Mouse (Mus musculus) MN1 (cell line): ENCODE measurements around the gene Slc16a3.

Experiments used
- DNase-seq: peaks from one replicate; pipeline ENCODE4 v3.0.0-alpha.2; 2016; ENCODE audit warnings: low spot score

Slc16a3 gene

GRCm38 (mm10) chr11:120948861-120949851 is 876 bp downstream of the Slc16a3 start:
- peak; percentile 56 for DNase-seq

- no peak for DNase-seq
These were observed 1.6 kb downstream of the Slc16a3 start for GRCm38 (mm10) chr11:120949863-120950262.

DNA sequence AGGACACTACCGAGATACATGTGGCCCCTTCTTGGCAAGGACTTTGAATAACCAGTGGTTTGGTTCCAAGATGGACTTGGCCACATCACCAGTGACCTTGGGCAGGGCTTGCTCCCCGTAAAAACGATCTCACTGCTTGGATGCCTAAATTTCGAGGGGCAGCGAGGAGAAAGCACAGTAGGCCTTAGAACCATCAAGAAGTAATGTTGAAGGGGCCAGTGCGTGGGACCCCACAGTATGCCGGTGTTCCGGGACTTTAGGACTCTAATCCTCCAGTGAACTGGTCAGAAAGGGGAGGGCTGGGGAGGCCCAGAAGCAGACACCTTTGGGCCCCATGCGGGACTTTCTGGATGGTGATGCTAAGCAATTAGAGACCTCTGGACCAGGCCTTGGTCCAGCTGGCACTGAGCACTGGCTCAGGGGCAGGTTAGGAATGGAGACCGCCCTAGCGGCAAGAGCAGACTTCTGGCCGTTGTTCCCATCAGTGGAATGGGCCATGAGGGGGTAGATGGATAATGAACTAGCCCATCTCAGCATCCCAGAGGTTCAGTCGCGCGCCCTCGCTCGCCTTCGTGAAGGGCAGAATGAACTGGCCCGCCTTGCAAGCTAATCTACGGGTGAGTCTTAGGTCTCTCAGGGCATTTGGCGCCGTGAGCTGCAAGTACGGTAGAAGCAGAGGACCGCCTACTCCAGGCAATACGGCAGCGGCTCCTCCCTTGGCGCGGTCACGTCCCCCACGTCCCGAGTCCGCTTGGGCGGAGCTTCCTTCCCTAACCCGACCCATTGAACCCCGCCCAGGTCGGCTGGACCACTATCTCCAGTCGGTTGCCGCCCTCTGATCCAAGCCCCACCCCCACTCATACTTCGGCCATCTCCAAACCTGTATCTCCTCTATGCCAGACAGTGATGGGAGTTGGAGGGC is 2.3 kb downstream of the Slc16a3 start:
- DNase-seq: peak; percentile 97

- peak; percentile 43 for DNase-seq
These were observed 3.0 kb downstream of the Slc16a3 start for GRCm38 (mm10) chr11:120951237-120951636.

GRCm38 (mm10) chr11:120951731-120952730 is 3.8 kb downstream of the Slc16a3 start:
- peak; percentile 65 for DNase-seq

DNA sequence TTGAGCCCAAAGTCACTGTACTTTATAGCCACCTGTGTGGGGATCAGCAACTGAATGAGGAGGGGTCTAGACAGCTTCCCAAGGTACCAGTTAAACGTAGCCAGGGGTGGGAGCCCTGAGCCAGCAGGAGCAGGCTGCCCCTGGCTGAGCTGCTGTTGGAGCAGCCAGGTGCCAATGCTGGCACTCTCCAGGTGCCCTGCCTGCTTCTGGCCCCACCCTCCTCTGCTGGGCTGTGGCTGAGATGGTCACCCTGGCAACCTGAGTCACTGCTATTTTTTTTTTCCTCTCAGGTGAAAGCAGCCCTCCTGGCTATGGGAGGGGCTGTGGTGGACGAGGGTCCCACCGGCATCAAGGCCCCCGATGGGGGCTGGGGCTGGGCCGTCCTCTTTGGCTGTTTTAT is 6.7 kb downstream of the Slc16a3 start:
- no peak for DNase-seq

DNA sequence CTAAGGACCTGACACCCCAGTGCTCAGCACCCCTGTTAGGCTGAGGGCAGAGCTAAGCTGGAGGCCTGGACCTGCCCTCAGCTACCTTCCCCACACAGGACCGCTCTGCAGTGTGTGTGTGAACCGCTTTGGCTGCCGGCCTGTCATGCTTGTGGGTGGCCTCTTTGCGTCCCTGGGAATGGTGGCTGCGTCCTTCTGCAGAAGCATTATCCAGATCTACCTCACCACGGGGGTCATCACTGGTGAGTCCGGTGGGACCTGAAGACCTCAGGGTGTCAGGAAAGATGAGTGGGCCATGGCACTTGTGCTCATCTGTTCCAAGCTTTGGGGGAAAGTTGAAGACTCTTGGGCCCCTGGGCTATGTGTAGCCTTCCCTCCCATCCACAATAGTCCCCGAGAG is 7.4 kb downstream of the Slc16a3 start:
- DNase-seq: no peak

GRCm38 (mm10) chr11:120957052-120957451 is 8.8 kb downstream of the Slc16a3 start:
- no peak for DNase-seq

- no peak for DNase-seq
These were observed 9.5 kb downstream of the Slc16a3 start for GRCm38 (mm10) chr11:120957731-120958257.

- DNase-seq: no peak
These were observed 10.8 kb downstream of the Slc16a3 start for GRCm38 (mm10) chr11:120959066-120959465.

DNA sequence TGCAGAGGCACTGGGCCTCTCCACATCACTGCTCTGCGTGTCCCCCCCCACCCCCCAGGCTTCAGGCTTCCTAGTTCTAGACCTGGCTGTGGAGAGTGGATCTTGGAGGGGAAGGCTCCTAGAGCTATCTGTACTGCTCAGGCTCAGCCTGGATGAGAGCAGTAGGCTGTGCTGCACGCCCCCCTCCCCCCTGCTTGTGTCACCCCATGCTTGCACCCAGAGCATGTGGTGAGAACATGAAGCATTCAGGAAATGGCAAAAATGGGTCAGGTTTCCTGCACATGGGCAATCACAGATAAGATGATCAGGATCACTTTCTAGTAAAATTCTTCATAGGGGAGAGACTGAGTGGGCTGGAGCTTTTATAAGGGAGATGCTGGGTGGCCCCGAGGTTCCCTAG is 11.3 kb downstream of the Slc16a3 start:
- no peak for DNase-seq

GRCm38 (mm10) chr11:120960248-120960647 is 12.0 kb downstream of the Slc16a3 start:
- DNase-seq: no peak

DNA sequence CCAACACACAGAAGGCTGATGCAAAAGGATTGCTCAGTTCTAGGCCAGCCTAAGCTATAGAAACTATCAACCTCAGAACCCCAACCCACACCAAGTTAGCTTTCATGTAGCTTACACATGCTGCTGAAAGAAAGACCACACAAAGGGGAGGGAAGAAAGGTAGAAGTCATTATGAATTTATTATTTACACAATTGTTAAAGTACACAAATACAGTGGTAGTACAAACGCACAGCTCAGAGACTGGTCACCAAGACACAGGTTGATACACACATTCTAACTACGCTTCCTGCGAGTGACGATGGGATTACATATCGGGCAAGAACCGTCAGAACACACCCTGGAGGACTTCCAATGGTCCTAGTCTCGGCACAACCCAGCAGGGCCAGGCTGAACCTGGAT is 13.3 kb downstream of the Slc16a3 start:
- DNase-seq: no peak

GRCm38 (mm10) chr11:120962050-120962771 is 13.9 kb downstream of the Slc16a3 start:
- DNase-seq: no peak

GRCm38 (mm10) chr11:120962909-120963308 is 14.6 kb downstream of the Slc16a3 start:
- no peak for DNase-seq

GRCm38 (mm10) chr11:120964195-120965157 is 16.2 kb downstream of the Slc16a3 start:
- no peak for DNase-seq

GRCm38 (mm10) chr11:120965587-120965986 is 17.3 kb downstream of the Slc16a3 start:
- no peak for DNase-seq

- DNase-seq: no peak
These were observed 21.5 kb downstream of the Slc16a3 start for GRCm38 (mm10) chr11:120969742-120970141.

DNA sequence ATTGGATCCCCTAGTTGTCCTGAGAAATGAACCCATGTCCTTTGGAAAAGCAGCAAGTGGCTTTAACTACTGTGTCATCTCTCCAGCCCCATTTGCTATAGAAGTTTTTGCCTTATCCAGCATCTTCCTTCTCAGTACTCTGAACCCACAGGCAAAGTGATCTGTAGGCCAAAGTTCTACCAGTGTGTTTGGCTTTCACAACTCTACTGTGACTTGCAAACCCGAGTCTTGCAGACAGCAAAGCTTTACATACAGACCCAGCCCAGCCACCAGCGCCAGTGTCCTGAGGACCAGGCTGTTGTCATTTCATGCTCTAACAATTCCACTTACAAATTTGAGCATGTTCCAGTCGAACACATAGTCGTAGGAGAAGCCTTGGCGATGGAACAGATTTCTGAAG is 23.0 kb downstream of the Slc16a3 start:
- DNase-seq: no peak
